Mouse (Mus musculus): ENCODE data around the gene Tbc1d22a.

- TF ChIP-seq CTCF (IDR thresholded peaks at IDR 0.05; ENCODE audit: control insufficient read depth, insufficient read depth, low read length) (no peak), POLR2A (IDR thresholded peaks at IDR 0.05; ENCODE audit: borderline replicate concordance, control insufficient read depth, low read depth, low read length) (no peak)
Measured at GRCm38 (mm10) chr15:86279059-86279974, 65.1 kb downstream of the Tbc1d22a start.

All from bone marrow, adult 2 months (tissue).